Mouse (Mus musculus) thymus, adult 2 months (tissue): ENCODE results near the gene Wdfy1. TPM values are rescaled to one million over a fixed set of nuclear protein-coding genes. Genes with fewer than 3 reads are reported as not detected.
A peak's percentile ranks its signal among the peaks of the same experiment; 100 is the strongest.

Experiments used
- DNase-seq: peaks from one replicate; pipeline ENCODE4 v3.0.0; 2021
- H3K27ac ChIP-seq: fragments of 200-500 bp; 2 replicates; pipeline ENCODE4 v1.5.1; 2012; ENCODE audit warnings: low read length, control low read depth; ENCODE audit not compliant: control insufficient read depth, insufficient read depth
- H3K27me3 ChIP-seq: fragments of 200-500 bp; 2 replicates; pipeline ENCODE4 v1.6.1; 2012; ENCODE audit warnings: mild to moderate bottlenecking, low read length, moderate library complexity, mixed read lengths; ENCODE audit not compliant: control insufficient read depth, insufficient read depth
- H3K36me3 ChIP-seq: fragments of 200-500 bp; 2 replicates; pipeline ENCODE4 v1.6.1; 2012; ENCODE audit warnings: mild to moderate bottlenecking, low read length, moderate library complexity; ENCODE audit not compliant: control insufficient read depth, insufficient read depth
- H3K4me1 ChIP-seq: fragments of 200-500 bp; replicated peaks from 2 replicates; pipeline ENCODE4 v1.6.1; 2012; ENCODE audit warnings: low read length; ENCODE audit not compliant: control insufficient read depth, insufficient read depth
- H3K4me3 ChIP-seq: fragments of 200-500 bp; 2 replicates; pipeline ENCODE4 v1.5.1; 2012; ENCODE audit warnings: mild to moderate bottlenecking, low read length, control low read depth, moderate library complexity; ENCODE audit not compliant: control insufficient read depth, insufficient read depth
- CTCF ChIP-seq: fragments of 200-500 bp; IDR thresholded peaks from 2 replicates; pipeline ENCODE4 v1.5.1; 2012; ENCODE audit warnings: mild to moderate bottlenecking, control low read depth, low read length, moderate library complexity, borderline replicate concordance; ENCODE audit not compliant: control insufficient read depth, poor library complexity, insufficient read depth; ENCODE audit errors: extremely low read depth
- POLR2A ChIP-seq: fragments of 200-500 bp; IDR thresholded peaks from 2 replicates; pipeline ENCODE4 v1.6.1; 2012; ENCODE audit warnings: mild to moderate bottlenecking, low read length, control low read depth, moderate library complexity; ENCODE audit not compliant: control insufficient read depth, poor library complexity, insufficient read depth; ENCODE audit errors: extremely low read depth
- WGBS: fragments of 180-500 bp; shearing (Covaris S2); methylation state at CpG from one replicate; pipeline ENCODE4 v1.1.7; 2018; 5-methylcytosine and 5-hydroxymethylcytosine counted together
- polyA plus RNA-seq: library from polyadenylated mRNA; depleted of rRNA; stranded (reverse); fragments of >200 nt; gene quantifications from 2 replicates; pipeline ENCODE4 v1.2.3, GENCODE M21; 2012

Wdfy1 gene
- polyA plus RNA-seq, 1 experiment = 23.3 TPM

- Histone ChIP-seq H3K4me1 (peaks cover 16% of the 10 kb centered on the region), H3K36me3 (no peaks in the 10 kb centered on the region), H3K27me3 (no peaks in the 10 kb centered on the region), H3K27ac (no peak overlapping the region), H3K4me3 (no peak overlapping the region)
- WGBS = 79% methylated on average over 13 of the region's 13 CpGs
- DNase-seq = no peak
- no peak for TF ChIP-seq POLR2A
- TF ChIP-seq CTCF = no peak
These were observed 61.6 kb downstream of the Wdfy1 start for GRCm38 (mm10) chr1:79714152-79714923.

- no peak overlapping the region for H3K27ac ChIP-seq
- H3K27me3 ChIP-seq = no peaks in the 10 kb centered on the region
- 95% methylated on average over 5 of the region's 5 CpGs for WGBS
- H3K4me3 ChIP-seq = no peak overlapping the region
- no peak for DNase-seq
- no peak for TF ChIP-seq POLR2A
- no peak for TF ChIP-seq CTCF
- no peaks in the 10 kb centered on the region for H3K36me3 ChIP-seq
- peaks cover 16% of the 10 kb centered on the region for H3K4me1 ChIP-seq
These were observed 62.9 kb downstream of the Wdfy1 start for GRCm38 (mm10) chr1:79713081-79713480.

- DNase-seq = peak; percentile 58
- Histone ChIP-seq H3K27ac (peak overlapping the region; percentile 96), H3K36me3 (no peaks in the 10 kb centered on the region), H3K27me3 (no peaks in the 10 kb centered on the region), H3K4me1 (peaks cover 16% of the 10 kb centered on the region), H3K4me3 (peak overlapping the region; percentile 57)
- TF ChIP-seq CTCF (no peak), POLR2A (peak; percentile 38; the same call in 1 of the 2 replicates)
- WGBS = 6% methylated on average over 18 of the region's 18 CpGs
These were observed 64.5 kb downstream of the Wdfy1 start for GRCm38 (mm10) chr1:79711147-79712126.

- Histone ChIP-seq H3K4me1 (peaks cover 16% of the 10 kb centered on the region), H3K36me3 (no peaks in the 10 kb centered on the region), H3K4me3 (no peak overlapping the region), H3K27me3 (no peaks in the 10 kb centered on the region), H3K27ac (peak overlapping the region; percentile 96)
- DNase-seq = no peak
- no peak for TF ChIP-seq CTCF
- no peak for TF ChIP-seq POLR2A
- WGBS = 23% methylated on average over 4 of the region's 4 CpGs
These were observed 65.3 kb downstream of the Wdfy1 start for GRCm38 (mm10) chr1:79710678-79711077.

- TF ChIP-seq CTCF = 0 out of 2 replicates have a peak, but pooled peaks have one; percentile 41
- no peak for TF ChIP-seq POLR2A
- Histone ChIP-seq H3K4me3 (no peak overlapping the region), H3K27me3 (no peaks in the 10 kb centered on the region), H3K4me1 (peaks cover 16% of the 10 kb centered on the region), H3K27ac (peak overlapping the region; percentile 71), H3K36me3 (no peaks in the 10 kb centered on the region)
- DNase-seq = peak; percentile 35
- 18% methylated on average over 8 of the region's 8 CpGs for WGBS
These were observed 65.7 kb downstream of the Wdfy1 start for GRCm38 (mm10) chr1:79710216-79710615.

- TF ChIP-seq CTCF = no peak
- no peak for TF ChIP-seq POLR2A
- H3K36me3 ChIP-seq = no peaks in the 10 kb centered on the region
- H3K27me3 ChIP-seq = no peaks in the 10 kb centered on the region
- H3K4me1 ChIP-seq = peaks cover 18% of the 10 kb centered on the region
- no peak for DNase-seq
- WGBS = 86% methylated on average over 9 of the region's 9 CpGs
- H3K4me3 ChIP-seq = no peak overlapping the region
- H3K27ac ChIP-seq = no peak overlapping the region
These were observed 68.6 kb downstream of the Wdfy1 start for GRCm38 (mm10) chr1:79707383-79707782.
